Mouse (Mus musculus): ENCODE measurements around the gene Gal3st2c.

GRCm38 (mm10) chr1:94028741-94029140 is 38.4 kb downstream of the Gal3st2c start:
- TF ChIP-seq CTCF (IDR thresholded peaks at IDR 0.05; ENCODE audit: low read depth) = no peak
- no peak for TF ChIP-seq EP300 (IDR thresholded peaks at IDR 0.05; ENCODE audit: low read depth)
